Comparison of ENCODE assay signal across 8 mouse cellular contexts in the genomic region with DNA sequence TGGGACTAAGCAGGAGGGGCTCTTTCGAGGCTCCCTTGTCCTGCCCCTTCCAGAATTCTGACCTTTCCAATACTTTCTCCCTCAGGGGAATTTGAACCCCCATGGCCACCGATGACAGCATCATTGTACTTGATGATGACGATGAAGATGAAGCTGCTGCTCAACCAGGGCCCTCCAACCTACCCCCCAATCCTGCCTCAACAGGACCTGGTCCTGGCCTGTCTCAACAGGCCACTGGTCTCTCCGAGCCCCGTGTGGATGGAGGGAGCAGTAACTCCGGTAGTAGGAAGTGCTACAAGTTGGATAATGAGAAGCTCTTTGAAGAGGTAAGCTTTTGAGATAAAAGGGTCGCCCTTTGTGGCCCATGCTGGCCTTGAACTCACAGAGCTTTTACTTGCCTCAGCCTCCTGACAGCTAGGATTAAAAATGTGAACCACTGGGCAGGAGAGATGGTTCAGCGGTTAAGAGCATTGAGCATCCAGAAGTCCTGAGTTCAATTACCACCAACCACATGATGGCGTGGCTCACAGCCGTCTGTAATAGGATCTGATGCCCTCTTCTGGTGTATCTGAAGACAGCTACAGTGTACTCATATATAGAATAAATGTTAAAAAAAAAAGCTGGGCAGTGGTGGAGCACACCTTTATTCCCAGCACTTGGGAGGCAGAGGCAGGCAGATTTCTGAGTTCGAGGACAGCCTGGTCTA. TPM values are rescaled to one million over a fixed set of nuclear protein-coding genes. Genes with fewer than 3 reads are reported as not detected.
A peak's percentile ranks its signal among the peaks of the same experiment; 100 is the strongest.
DNase-seq lines count a peak whose midpoint lies in the region; ATAC-seq and TF ChIP-seq lines count a peak whose summit lies in the region.

No protein-coding gene starts in this region.

- H3K4me2 ChIP-seq in kidney, embryonic 14.5 days (replicated peaks; ENCODE audit: low read depth, low read length), result peak overlapping the region; percentile 76
- peak overlapping the region; percentile 83 for H3K4me2 ChIP-seq in heart, postnatal 0 days (ENCODE audit: low read depth, low read length)
- H3K4me2 ChIP-seq in midbrain, embryonic 13.5 days (replicated peaks), result peak overlapping the region; percentile 83

- DNase-seq in kidney, adult 9 months, result no peak
- peak; percentile 53 for DNase-seq in MN1 (ENCODE audit: low spot score)
- DNase-seq in heart, postnatal 0 days (ENCODE audit: low spot score), result no peak
- DNase-seq in gastrocnemius, postnatal 25 days, result no peak
- no peak for DNase-seq in kidney, postnatal 25 days
- no peak for DNase-seq in frontal cortex, postnatal 14 days (ENCODE audit: low spot score in 2 of 2)

- peak overlapping the region; percentile 82; the same call in 1 of the 2 replicates for H3K27ac ChIP-seq in kidney, embryonic 14.5 days (ENCODE audit: low read depth, low read length)
- peak overlapping the region; percentile 96 for H3K27ac ChIP-seq in heart, postnatal 0 days (ENCODE audit: low read depth)
- peak overlapping the region; percentile 85; the same call in 1 of the 2 replicates for H3K27ac ChIP-seq in midbrain, embryonic 13.5 days

- H3K9ac ChIP-seq in kidney, embryonic 14.5 days (ENCODE audit: low read depth, low read length), result peak overlapping the region; percentile 79
- peak overlapping the region; percentile 84; the same call in 1 of the 2 replicates for H3K9ac ChIP-seq in heart, postnatal 0 days (replicated peaks; ENCODE audit: low read depth, low read length)
- H3K9ac ChIP-seq in midbrain, embryonic 13.5 days (replicated peaks), result peak overlapping the region; percentile 93

- peaks cover 20% of the 10 kb centered on the region for H3K4me1 ChIP-seq in kidney, embryonic 14.5 days (ENCODE audit: control insufficient read depth, insufficient read depth, low read length)
- peaks cover 8% of the 10 kb centered on the region for H3K4me1 ChIP-seq in heart, postnatal 0 days (ENCODE audit: control insufficient read depth, insufficient read depth)
- peaks cover 50% of the 10 kb centered on the region for H3K4me1 ChIP-seq in midbrain, embryonic 13.5 days (replicated peaks)

- TF ChIP-seq CTCF in heart, postnatal 0 days (IDR thresholded peaks at IDR 0.05; ENCODE audit: low read depth), result no peak

- 48% methylated on average over 11 of the region's 11 CpGs for WGBS in kidney, embryonic 14.5 days
- 39% methylated on average over 11 of the region's 11 CpGs for WGBS in heart, postnatal 0 days
- WGBS in midbrain, embryonic 13.5 days, result 57% methylated on average over 11 of the region's 11 CpGs

- H3K9me3 ChIP-seq in kidney, embryonic 14.5 days (ENCODE audit: control insufficient read depth, low read length), result no peaks in the 10 kb centered on the region
- no peaks in the 10 kb centered on the region for H3K9me3 ChIP-seq in heart, postnatal 0 days (replicated peaks; ENCODE audit: control insufficient read depth, low read length)
- no peaks in the 10 kb centered on the region for H3K9me3 ChIP-seq in midbrain, embryonic 13.5 days

- TF ChIP-seq EP300 in heart, postnatal 0 days (IDR thresholded peaks at IDR 0.05; ENCODE audit: low read depth), result no peak

- H3K27me3 ChIP-seq in kidney, embryonic 14.5 days (ENCODE audit: control insufficient read depth, insufficient read depth, low read length), result no peaks in the 10 kb centered on the region
- H3K27me3 ChIP-seq in heart, postnatal 0 days (ENCODE audit: control insufficient read depth, insufficient read depth, low read length), result no peaks in the 10 kb centered on the region
- H3K27me3 ChIP-seq in midbrain, embryonic 13.5 days, result no peaks in the 10 kb centered on the region

- peaks cover 42% of the 10 kb centered on the region for H3K36me3 ChIP-seq in kidney, embryonic 14.5 days (ENCODE audit: control insufficient read depth, insufficient read depth, low read length)
- H3K36me3 ChIP-seq in heart, postnatal 0 days (replicated peaks; ENCODE audit: control insufficient read depth, insufficient read depth, low read length), result peaks cover 45% of the 10 kb centered on the region
- peaks cover 42% of the 10 kb centered on the region for H3K36me3 ChIP-seq in midbrain, embryonic 13.5 days

- peak overlapping the region; percentile 80 for H3K4me3 ChIP-seq in kidney, embryonic 14.5 days (ENCODE audit: low read length)
- H3K4me3 ChIP-seq in heart, postnatal 0 days (ENCODE audit: low read depth, low read length), result peak overlapping the region; percentile 93
- H3K4me3 ChIP-seq in midbrain, embryonic 13.5 days (replicated peaks), result peak overlapping the region; percentile 89

- ATAC-seq in kidney, embryonic 14.5 days (ENCODE audit: low FRiP score, low TSS enrichment), result no peak
- no peak for ATAC-seq in heart, postnatal 0 days (ENCODE audit: insufficient read depth, low read depth)
- ATAC-seq in midbrain, embryonic 13.5 days, result no peak

RNA-seq across cellular contexts. Expression of a gene that starts 1.3 kb away (rescaled TPM):
- 31.9 and 50.8 TPM in 2 replicates for polyA plus RNA-seq in kidney, embryonic 14.5 days (2014; fragmentation: Nextera tagmentation; extraction: Ambion mirVana)
- total RNA-seq in heart, postnatal 0 days (2014; rRNA removed; ENCODE audit: low replicate concordance), result 15.2 and 19.3 TPM in 2 replicates
- polyA plus RNA-seq in heart, postnatal 0 days (2015; fragmentation: Nextera tagmentation; extraction: Ambion mirVana), result 18.0 and 20.0 TPM in 2 replicates
- 56.5 and 57.2 TPM in 2 replicates for polyA plus RNA-seq in midbrain, embryonic 13.5 days (2015; fragmentation: Nextera tagmentation; extraction: Ambion mirVana)
- 10 to 100 TPM; 10.2 to 11.7 TPM for total RNA-seq in gastrocnemius, postnatal 25 days (2021)

RNA-seq across cellular contexts. Expression of a gene that starts 5.2 kb away (rescaled TPM):
- 17.4 and 24.6 TPM in 2 replicates for polyA plus RNA-seq in kidney, embryonic 14.5 days (2014; fragmentation: Nextera tagmentation; extraction: Ambion mirVana)
- 50.9 and 84.1 TPM in 2 replicates for total RNA-seq in heart, postnatal 0 days (2014; rRNA removed; ENCODE audit: low replicate concordance)
- polyA plus RNA-seq in heart, postnatal 0 days (2015; fragmentation: Nextera tagmentation; extraction: Ambion mirVana), result 47.6 and 51.3 TPM in 2 replicates
- 18.1 and 19.6 TPM in 2 replicates for polyA plus RNA-seq in midbrain, embryonic 13.5 days (2015; fragmentation: Nextera tagmentation; extraction: Ambion mirVana)
- total RNA-seq in gastrocnemius, postnatal 25 days (2021), result 10 to 100 TPM; 31.2 to 41.2 TPM

RNA-seq across cellular contexts. Expression of a gene that starts 5.2 kb away (rescaled TPM):
- polyA plus RNA-seq in kidney, embryonic 14.5 days (2014; fragmentation: Nextera tagmentation; extraction: Ambion mirVana), result 11.1 TPM in 2 replicates
- total RNA-seq in heart, postnatal 0 days (2014; rRNA removed; ENCODE audit: low replicate concordance), result 29.1 and 42.9 TPM in 2 replicates
- polyA plus RNA-seq in heart, postnatal 0 days (2015; fragmentation: Nextera tagmentation; extraction: Ambion mirVana), result 10.1 and 12.0 TPM in 2 replicates
- polyA plus RNA-seq in midbrain, embryonic 13.5 days (2015; fragmentation: Nextera tagmentation; extraction: Ambion mirVana), result 20.3 TPM in 2 replicates
- total RNA-seq in gastrocnemius, postnatal 25 days (2021), result 10 to 100 TPM; 11.1 to 11.3 TPM

RNA-seq across cellular contexts. Expression of a gene that starts 5.6 kb away (rescaled TPM):
- not detected in 2 replicates for polyA plus RNA-seq in kidney, embryonic 14.5 days (2014; fragmentation: Nextera tagmentation; extraction: Ambion mirVana)
- total RNA-seq in heart, postnatal 0 days (2014; rRNA removed; ENCODE audit: low replicate concordance), result not detected in 2 replicates
- polyA plus RNA-seq in heart, postnatal 0 days (2015; fragmentation: Nextera tagmentation; extraction: Ambion mirVana), result not detected in 2 replicates
- polyA plus RNA-seq in midbrain, embryonic 13.5 days (2015; fragmentation: Nextera tagmentation; extraction: Ambion mirVana), result 0.40 and 0.52 TPM in 2 replicates
- not detected for total RNA-seq in gastrocnemius, postnatal 25 days (2021)

RNA-seq across cellular contexts. Expression of a gene that starts 18.8 kb away (rescaled TPM):
- 26.3 and 28.2 TPM in 2 replicates for polyA plus RNA-seq in kidney, embryonic 14.5 days (2014; fragmentation: Nextera tagmentation; extraction: Ambion mirVana)
- total RNA-seq in heart, postnatal 0 days (2014; rRNA removed; ENCODE audit: low replicate concordance), result 63.1 and 144 TPM in 2 replicates
- 21.1 and 21.9 TPM in 2 replicates for polyA plus RNA-seq in heart, postnatal 0 days (2015; fragmentation: Nextera tagmentation; extraction: Ambion mirVana)
- polyA plus RNA-seq in midbrain, embryonic 13.5 days (2015; fragmentation: Nextera tagmentation; extraction: Ambion mirVana), result 49.8 and 56.9 TPM in 2 replicates
- 10 to 100 TPM; 27.3 to 28.5 TPM for total RNA-seq in gastrocnemius, postnatal 25 days (2021)
